Mouse (Mus musculus) midbrain, postnatal 0 days (tissue): Measurements from ENCODE around the gene Numbl. TPM values are rescaled to one million over a fixed set of nuclear protein-coding genes. Genes with fewer than 3 reads are reported as not detected.

Source experiments
- ATAC-seq: fragments of 200-750 bp; cut with Nextera tagmentation; 2 replicates; pipeline ENCODE4 v1.8.0; 2017; ENCODE audit warnings: moderate number of reproducible peaks, mild to moderate bottlenecking, moderate TSS enrichment, moderate library complexity; ENCODE audit not compliant: low FRiP score
- DNase-seq: peaks from one replicate; pipeline ENCODE4 v3.0.0-alpha.2; 2015; ENCODE audit warnings: low spot score
- H3K27ac ChIP-seq: fragments of 300-500 bp; sonication (generic); 2 replicates; pipeline ENCODE4 v1.5.1; 2014; ENCODE audit warnings: low read depth, mild to moderate bottlenecking, low read length, mixed read lengths
- H3K27me3 ChIP-seq: fragments of 300-500 bp; sonication (generic); 2 replicates; pipeline ENCODE4 v1.6.1; 2014; ENCODE audit warnings: low read length, control low read depth, mixed read lengths; ENCODE audit not compliant: insufficient read depth
- H3K36me3 ChIP-seq: fragments of 300-500 bp; sonication (generic); 2 replicates; pipeline ENCODE4 v1.6.1; 2014; ENCODE audit warnings: low read length, control low read depth, mixed read lengths; ENCODE audit not compliant: insufficient read depth
- H3K4me1 ChIP-seq: fragments of 300-500 bp; sonication (generic); 2 replicates; pipeline ENCODE4 v1.6.1; 2014; ENCODE audit warnings: mild to moderate bottlenecking, control low read depth, antibody characterized with exemption, low read length, mixed read lengths; ENCODE audit not compliant: insufficient read depth
- H3K4me2 ChIP-seq: fragments of 300-500 bp; sonication (generic); 2 replicates; pipeline ENCODE4 v1.6.1; 2014; ENCODE audit warnings: low read depth, mild to moderate bottlenecking, low read length, mixed read lengths; ENCODE audit not compliant: poor library complexity, severe bottlenecking
- H3K4me3 ChIP-seq: fragments of 300-500 bp; sonication (generic); 2 replicates; pipeline ENCODE4 v1.5.1; 2014; ENCODE audit warnings: low read depth, mild to moderate bottlenecking, low read length, moderate library complexity
- H3K9ac ChIP-seq: fragments of 300-500 bp; sonication (generic); replicated peaks from 2 replicates; pipeline ENCODE4 v1.6.1; 2014; ENCODE audit warnings: mild to moderate bottlenecking, low read length, moderate library complexity, mixed read lengths; ENCODE audit not compliant: poor library complexity, severe bottlenecking
- H3K9me3 ChIP-seq: fragments of 300-500 bp; sonication (generic); 2 replicates; pipeline ENCODE4 v1.6.1; 2016; ENCODE audit warnings: low read length, control low read depth
- CTCF ChIP-seq: IDR thresholded peaks from 2 replicates; pipeline ENCODE4 v1.5.1; 2016; ENCODE audit warnings: antibody characterized with exemption, mild to moderate bottlenecking
- WGBS: fragments of 180-500 bp; shearing (Covaris S2); extraction: QIAGEN DNeasy Blood & Tissue Kit; methylation state at CpG from one replicate; pipeline ENCODE4 v1.1.7; 2014; 5-methylcytosine and 5-hydroxymethylcytosine counted together
- polyA plus RNA-seq: library from polyadenylated mRNA; unstranded; fragments of >200 nt; fragmentation: Nextera tagmentation; extraction: Ambion mirVana; gene quantifications from 2 replicates; pipeline ENCODE4 v1.2.1, GENCODE M21; 2015
- total RNA-seq: library from RNA; depleted of rRNA; stranded (reverse); fragments of >200 nt; gene quantifications from 2 replicates; pipeline ENCODE4 v1.2.3, GENCODE M21; 2014

The Numbl gene
- total and polyA plus RNA-seq, 2 experiments from 2014 or later, result 60.9 to 147 TPM

DNA sequence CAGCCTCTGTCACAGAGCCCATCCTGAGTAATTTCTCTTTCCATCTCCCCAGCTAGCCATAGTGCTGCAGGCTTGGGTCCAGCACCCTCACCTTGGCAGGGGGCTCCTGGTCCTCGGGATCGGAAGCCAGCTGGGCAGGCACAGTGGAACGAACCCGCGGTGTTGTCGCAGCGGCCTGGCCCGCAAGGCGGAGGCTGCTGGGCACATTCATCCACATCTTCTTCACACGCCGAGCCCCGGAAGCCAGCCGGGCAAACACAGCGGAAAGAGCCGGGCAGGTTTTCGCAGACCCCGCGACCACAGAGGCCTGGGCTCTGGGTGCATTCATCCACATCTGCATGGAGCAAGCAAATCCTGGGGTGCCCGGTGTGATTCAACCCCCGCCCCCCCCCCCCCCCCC is 66.7 kb downstream of the Numbl start:
- Histone ChIP-seq H3K4me2 (no peak overlapping the region), H3K27me3 (peaks cover 39% of the 10 kb centered on the region), H3K9ac (no peak overlapping the region), H3K9me3 (no peaks in the 10 kb centered on the region), H3K36me3 (no peaks in the 10 kb centered on the region), H3K4me1 (no peaks in the 10 kb centered on the region), H3K27ac (no peak overlapping the region), H3K4me3 (no peak overlapping the region)
- DNase-seq (no peak), ATAC-seq (no peak)
- 57% methylated on average over 19 of the region's 20 CpGs for WGBS
- no peak for TF ChIP-seq CTCF

DNA sequence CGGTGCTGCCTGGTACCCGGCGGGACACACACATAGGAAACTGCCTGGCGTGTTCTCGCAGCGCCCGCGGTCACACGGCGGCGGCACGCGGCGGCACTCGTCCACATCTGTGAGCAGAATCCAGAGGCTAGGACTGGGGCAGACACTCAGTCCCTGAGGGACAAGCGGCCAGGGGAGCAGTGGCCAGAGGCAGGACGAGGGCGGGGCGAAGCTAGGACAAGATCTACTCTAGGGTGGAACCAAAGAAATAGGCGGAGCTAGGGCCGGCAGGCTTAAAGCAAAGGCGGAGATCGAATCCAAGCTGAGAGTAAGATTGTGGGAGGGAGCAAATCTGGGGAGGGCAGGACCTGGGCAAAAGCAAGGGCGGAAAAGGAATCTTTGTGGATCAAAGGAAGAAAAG is 67.5 kb downstream of the Numbl start:
- Histone ChIP-seq H3K36me3 (no peaks in the 10 kb centered on the region), H3K9ac (no peak overlapping the region), H3K4me3 (peak overlapping the region; percentile 9; the same call in 1 of the 2 replicates), H3K9me3 (no peaks in the 10 kb centered on the region), H3K27ac (no peak overlapping the region), H3K4me1 (no peaks in the 10 kb centered on the region; the same call in 1 of the 2 replicates), H3K4me2 (peak overlapping the region; percentile 41), H3K27me3 (peaks cover 47% of the 10 kb centered on the region)
- TF ChIP-seq CTCF, result no peak
- DNase-seq (no peak), ATAC-seq (no peak)
- WGBS, result 6% methylated on average over 24 of the region's 24 CpGs

GRCm38 (mm10) chr7:27326101-27326880 is 68.1 kb downstream of the Numbl start:
- ATAC-seq, result no peak
- Histone ChIP-seq H3K4me1 (peaks cover 2% of the 10 kb centered on the region; the same call in 1 of the 2 replicates), H3K27me3 (peaks cover 51% of the 10 kb centered on the region), H3K9me3 (no peaks in the 10 kb centered on the region), H3K4me3 (no peak overlapping the region), H3K9ac (0 out of 2 replicates have a peak overlapping the region, but pooled peaks have one; percentile 13), H3K27ac (no peak overlapping the region), H3K4me2 (peak overlapping the region; percentile 41; the same call in 1 of the 2 replicates), H3K36me3 (no peaks in the 10 kb centered on the region)
- no peak for TF ChIP-seq CTCF
- WGBS, result 43% methylated on average over 34 of the region's 34 CpGs
- DNase-seq, result no peak

GRCm38 (mm10) chr7:27327500-27327899 is 69.3 kb downstream of the Numbl start:
- no peak overlapping the region for H3K4me2 ChIP-seq
- no peak for TF ChIP-seq CTCF
- H3K9ac ChIP-seq, result no peak overlapping the region
- no peak overlapping the region for H3K4me3 ChIP-seq
- 94% methylated on average over 8 of the region's 8 CpGs for WGBS
- no peak overlapping the region for H3K27ac ChIP-seq
- DNase-seq (no peak), ATAC-seq (no peak)
- no peaks in the 10 kb centered on the region for H3K9me3 ChIP-seq
- peaks cover 2% of the 10 kb centered on the region; the same call in 1 of the 2 replicates for H3K4me1 ChIP-seq
- no peaks in the 10 kb centered on the region for H3K36me3 ChIP-seq
- peaks cover 63% of the 10 kb centered on the region for H3K27me3 ChIP-seq

GRCm38 (mm10) chr7:27328161-27328560 is 69.9 kb downstream of the Numbl start:
- Histone ChIP-seq H3K9ac (no peak overlapping the region), H3K4me2 (no peak overlapping the region), H3K4me1 (peaks cover 2% of the 10 kb centered on the region; the same call in 1 of the 2 replicates), H3K9me3 (no peaks in the 10 kb centered on the region), H3K4me3 (no peak overlapping the region), H3K27ac (no peak overlapping the region), H3K27me3 (peaks cover 68% of the 10 kb centered on the region), H3K36me3 (no peaks in the 10 kb centered on the region)
- TF ChIP-seq CTCF, result no peak
- ATAC-seq (no peak), DNase-seq (no peak)
- 90% methylated on average over 11 of the region's 11 CpGs for WGBS

DNA sequence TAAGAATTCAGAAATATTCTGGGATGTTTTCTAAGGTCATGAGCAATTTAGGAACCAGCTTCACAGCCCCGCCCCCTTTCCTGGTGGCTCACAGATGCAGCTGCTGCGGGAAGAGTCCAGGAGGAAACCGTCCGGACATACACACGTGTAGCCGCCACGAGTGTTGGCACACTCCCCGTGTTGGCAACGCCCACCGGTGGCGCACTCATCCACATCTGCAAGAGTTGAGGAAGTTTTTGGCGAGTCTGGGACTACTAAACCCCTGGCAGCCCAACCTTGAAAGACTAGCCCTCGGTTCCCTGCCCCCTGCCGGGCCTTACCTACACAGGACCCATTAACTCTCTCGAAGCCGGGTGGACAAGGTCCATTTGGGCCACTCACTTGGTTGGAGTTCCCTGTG is 70.4 kb downstream of the Numbl start:
- ATAC-seq, result no peak
- peaks cover 4% of the 10 kb centered on the region; the same call in 1 of the 2 replicates for H3K4me1 ChIP-seq
- H3K27ac ChIP-seq, result no peak overlapping the region
- DNase-seq, result no peak
- WGBS, result 47% methylated on average over 16 of the region's 16 CpGs
- H3K9me3 ChIP-seq, result no peaks in the 10 kb centered on the region
- H3K36me3 ChIP-seq, result no peaks in the 10 kb centered on the region
- no peak overlapping the region for H3K9ac ChIP-seq
- no peak overlapping the region for H3K4me2 ChIP-seq
- no peak for TF ChIP-seq CTCF
- peaks cover 71% of the 10 kb centered on the region for H3K27me3 ChIP-seq
- no peak overlapping the region for H3K4me3 ChIP-seq
